Mouse (Mus musculus) right cerebral cortex, postnatal 25 days (tissue): ENCODE data around the gene H2al1o.
"Not testable (repeated sequence)": the region's sequence is repeated elsewhere in the genome, so short reads cannot be mapped to it uniquely, and the experiment has no call there.

Source experiments
- DNase-seq: peaks from one replicate; pipeline ENCODE4 v3.0.0; 2022

H2al1o gene

DNA sequence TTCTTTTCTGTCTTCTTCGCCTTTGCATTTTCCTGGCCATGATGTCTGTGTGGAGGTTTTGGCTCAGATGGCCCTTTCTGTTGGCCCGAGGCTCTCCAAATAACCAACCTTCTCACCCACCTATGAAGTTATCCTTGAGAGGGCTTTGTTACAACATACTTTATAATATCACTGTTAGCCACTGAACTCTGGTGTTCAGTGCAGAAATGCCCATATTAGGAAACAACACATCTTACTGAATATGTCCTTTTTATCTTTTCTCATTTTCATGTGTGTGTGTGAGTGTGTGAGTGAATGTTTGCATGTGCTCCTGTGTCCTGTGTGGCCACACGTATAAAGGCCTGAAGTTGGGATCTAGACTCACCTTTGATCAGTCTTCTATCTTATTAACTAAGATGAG is at the start of gene H2al1o:
Gene H2al1o, minus strand, starts transcription at position 101 of the 400 bp plus-strand sequence.
- DNase-seq, result not testable (repeated sequence)

DNA sequence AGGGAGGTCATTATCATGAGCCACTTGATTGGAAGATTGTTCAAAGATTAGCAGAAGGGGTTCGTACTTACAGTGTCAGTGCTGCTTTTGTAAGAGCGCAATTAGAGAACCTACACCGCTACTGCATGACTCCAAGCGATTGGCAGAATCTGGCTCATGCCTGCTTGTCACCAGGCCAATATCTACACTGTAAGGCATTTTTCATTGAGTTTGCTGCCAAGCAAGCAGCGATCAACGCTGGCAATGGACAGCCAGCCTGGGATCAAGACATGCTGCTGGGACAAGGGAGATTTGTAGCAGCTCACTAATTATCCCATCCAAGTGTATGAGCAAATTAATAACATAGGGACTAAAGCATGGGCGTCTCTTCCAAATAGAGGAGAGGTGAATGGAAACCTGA is 25.8 kb upstream of the H2al1o start:
- not testable (repeated sequence) for DNase-seq

DNA sequence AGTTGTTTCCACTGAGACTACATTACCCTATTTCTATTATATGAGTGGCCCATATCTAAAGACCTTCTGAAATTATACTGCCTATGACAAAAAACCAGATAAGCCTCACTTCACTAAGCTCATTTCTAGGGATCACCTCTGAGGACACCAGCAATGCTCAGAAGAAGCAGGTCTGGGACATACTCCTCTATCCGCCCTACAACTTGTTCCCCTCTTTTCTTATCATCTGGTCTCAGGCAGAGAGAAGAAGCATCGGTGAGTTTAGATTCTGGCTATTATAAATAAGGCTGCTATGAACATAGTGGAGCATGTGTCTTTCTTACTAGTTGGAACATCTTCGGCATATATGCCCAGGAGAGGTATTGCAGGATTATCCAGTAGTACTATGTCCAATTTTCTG is 35.3 kb downstream of the H2al1o start:
- DNase-seq, result no peak
